Mouse (Mus musculus) heart, embryonic 14.5 days (tissue): Measurements from ENCODE around the gene Stat4. TPM values are rescaled to one million over a fixed set of nuclear protein-coding genes. Genes with fewer than 3 reads are reported as not detected.

Experiments
- ATAC-seq: fragments of 200-750 bp; cut with Nextera tagmentation; 2 replicates; pipeline ENCODE4 v1.8.0; 2017; ENCODE audit warnings: low read depth, moderate TSS enrichment; ENCODE audit not compliant: insufficient number of reproducible peaks, insufficient read depth, low FRiP score
- H3K27ac ChIP-seq, 2 experiments: fragments of 200-500 bp in 1 of 2; fragments of 300-500 bp in 1 of 2; sonication (generic) in 1 of 2; replicated peaks in 1 of 2; 2 replicates each; pipeline ENCODE4 v1.5.1; 2012 to 2014; ENCODE audit warnings: low read depth in 2 of 2, low read length in 2 of 2, control low read depth in 1 of 2, mild to moderate bottlenecking in 1 of 2, mixed read lengths in 1 of 2; ENCODE audit not compliant: control insufficient read depth in 1 of 2, insufficient read depth in 1 of 2
- H3K27me3 ChIP-seq: fragments of 300-500 bp; sonication (generic); 2 replicates; pipeline ENCODE4 v1.6.1; 2014; ENCODE audit warnings: mild to moderate bottlenecking, low read length, control low read depth; ENCODE audit not compliant: control insufficient read depth, insufficient read depth
- H3K36me3 ChIP-seq: fragments of 300-500 bp; sonication (generic); 2 replicates; pipeline ENCODE4 v1.6.1; 2014; ENCODE audit warnings: mild to moderate bottlenecking, control low read depth, low read length, mixed read lengths; ENCODE audit not compliant: control insufficient read depth, insufficient read depth
- H3K4me1 ChIP-seq, 2 experiments: fragments of 200-500 bp in 1 of 2; fragments of 300-500 bp in 1 of 2; sonication (generic) in 1 of 2; 2 replicates each; pipeline ENCODE4 v1.6.1; 2012 to 2014; ENCODE audit warnings: low read length in 2 of 2, control low read depth in 1 of 2, mixed read lengths in 1 of 2; ENCODE audit not compliant: control insufficient read depth in 2 of 2, insufficient read depth in 2 of 2
- H3K4me2 ChIP-seq: fragments of 300-500 bp; sonication (generic); 2 replicates; pipeline ENCODE4 v1.6.1; 2014; ENCODE audit warnings: mild to moderate bottlenecking, low read length
- H3K4me3 ChIP-seq, 2 experiments: fragments of 200-500 bp in 1 of 2; fragments of 300-500 bp in 1 of 2; sonication (generic) in 1 of 2; 2 replicates each; pipeline ENCODE4 v1.5.1; 2012 to 2014; ENCODE audit warnings: low read length in 2 of 2, mild to moderate bottlenecking in 2 of 2, control low read depth in 1 of 2, low read depth in 1 of 2, moderate library complexity in 1 of 2; ENCODE audit not compliant: control insufficient read depth in 1 of 2, insufficient read depth in 1 of 2
- H3K9ac ChIP-seq: fragments of 300-500 bp; sonication (generic); 2 replicates; pipeline ENCODE4 v1.6.1; 2014; ENCODE audit warnings: mild to moderate bottlenecking, low read length
- H3K9me3 ChIP-seq: fragments of 300-500 bp; sonication (generic); 2 replicates; pipeline ENCODE4 v1.6.1; 2016; ENCODE audit warnings: low read length, control low read depth; ENCODE audit not compliant: control insufficient read depth
- WGBS: fragments of 180-500 bp; shearing (Covaris S2); extraction: QIAGEN DNeasy Blood & Tissue Kit; methylation state at CpG from one replicate; pipeline ENCODE4 v1.1.7; 2014; 5-methylcytosine and 5-hydroxymethylcytosine counted together
- polyA plus RNA-seq: library from polyadenylated mRNA; unstranded; fragments of >200 nt; fragmentation: Nextera tagmentation; extraction: Ambion mirVana; gene quantifications from 2 replicates; pipeline ENCODE4 v1.2.1, GENCODE M21; 2014

The Stat4 gene
- polyA plus RNA-seq, 1 experiment from 2014 or later = 2.4 TPM

- no peak for ATAC-seq
- Histone ChIP-seq H3K27ac (no peak overlapping the region), H3K36me3 (no peaks in the 10 kb centered on the region), H3K4me3 (peak overlapping the region; percentile 44 to 58), H3K9ac (peak overlapping the region; percentile 70), H3K9me3 (no peaks in the 10 kb centered on the region), H3K27me3 (no peaks in the 10 kb centered on the region), H3K4me1 (peaks cover 0 to 3% of the 10 kb centered on the region in 2 experiments; a peak in 2 of 4 replicates), H3K4me2 (peak overlapping the region; percentile 83)
- 4% methylated on average over 12 of the region's 12 CpGs for WGBS
Measured at GRCm38 (mm10) chr1:52008947-52009346, 22.0 kb downstream of the Stat4 start.

GRCm38 (mm10) chr1:52010741-52011140 lies 23.8 kb downstream of the Stat4 start:
- no peak overlapping the region for H3K4me3 ChIP-seq
- peaks cover 0 to 3% of the 10 kb centered on the region in 2 experiments; a peak in 2 of 4 replicates for H3K4me1 ChIP-seq
- no peak overlapping the region for H3K9ac ChIP-seq
- H3K36me3 ChIP-seq = no peaks in the 10 kb centered on the region
- no peaks in the 10 kb centered on the region for H3K9me3 ChIP-seq
- no peak overlapping the region for H3K27ac ChIP-seq
- H3K4me2 ChIP-seq = no peak overlapping the region
- WGBS = 70% methylated on average over 5 of the region's 5 CpGs
- ATAC-seq = no peak
- H3K27me3 ChIP-seq = no peaks in the 10 kb centered on the region

- ATAC-seq = no peak
- H3K9ac ChIP-seq = no peak overlapping the region
- no peaks in the 10 kb centered on the region for H3K9me3 ChIP-seq
- H3K4me1 ChIP-seq = peaks cover 0 to 3% of the 10 kb centered on the region in 2 experiments; a peak in 2 of 4 replicates
- H3K27me3 ChIP-seq = no peaks in the 10 kb centered on the region
- H3K27ac ChIP-seq = no peak overlapping the region
- 64% methylated on average over 3 of the region's 3 CpGs for WGBS
- H3K4me3 ChIP-seq = no peak overlapping the region
- no peaks in the 10 kb centered on the region for H3K36me3 ChIP-seq
- H3K4me2 ChIP-seq = no peak overlapping the region
Measured at GRCm38 (mm10) chr1:52011227-52011626, 24.3 kb downstream of the Stat4 start.

- Histone ChIP-seq H3K4me2 (no peak overlapping the region), H3K9me3 (no peaks in the 10 kb centered on the region), H3K4me3 (no peak overlapping the region), H3K4me1 (peaks cover 0 to 3% of the 10 kb centered on the region in 2 experiments; a peak in 2 of 4 replicates), H3K27me3 (no peaks in the 10 kb centered on the region), H3K27ac (no peak overlapping the region), H3K36me3 (no peaks in the 10 kb centered on the region), H3K9ac (no peak overlapping the region)
- ATAC-seq = no peak
Measured at GRCm38 (mm10) chr1:52012231-52012630, 25.3 kb downstream of the Stat4 start.

- Histone ChIP-seq H3K36me3 (no peaks in the 10 kb centered on the region), H3K27me3 (no peaks in the 10 kb centered on the region), H3K9me3 (no peaks in the 10 kb centered on the region), H3K4me1 (peaks cover 0 to 3% of the 10 kb centered on the region in 2 experiments; a peak in 2 of 4 replicates), H3K4me3 (no peak overlapping the region), H3K9ac (no peak overlapping the region), H3K27ac (no peak overlapping the region), H3K4me2 (no peak overlapping the region)
- WGBS = 85% methylated on average over 7 of the region's 7 CpGs
- ATAC-seq = no peak
Measured at GRCm38 (mm10) chr1:52012757-52013156, 25.8 kb downstream of the Stat4 start.

GRCm38 (mm10) chr1:52019621-52020020 lies 32.7 kb downstream of the Stat4 start:
- no peaks in the 10 kb centered on the region for H3K4me1 ChIP-seq
- H3K9ac ChIP-seq = no peak overlapping the region
- no peaks in the 10 kb centered on the region for H3K27me3 ChIP-seq
- no peak overlapping the region for H3K4me3 ChIP-seq
- WGBS = 53% methylated on average over 4 of the region's 4 CpGs
- H3K27ac ChIP-seq = no peak overlapping the region
- H3K4me2 ChIP-seq = no peak overlapping the region
- H3K36me3 ChIP-seq = no peaks in the 10 kb centered on the region
- no peaks in the 10 kb centered on the region for H3K9me3 ChIP-seq
- no peak for ATAC-seq

GRCm38 (mm10) chr1:52021936-52022725 lies 35.2 kb downstream of the Stat4 start:
- H3K4me2 ChIP-seq = no peak overlapping the region
- H3K9me3 ChIP-seq = no peaks in the 10 kb centered on the region
- WGBS = 83% methylated on average over 4 of the region's 4 CpGs
- ATAC-seq = no peak
- H3K4me3 ChIP-seq = no peak overlapping the region
- H3K4me1 ChIP-seq = no peaks in the 10 kb centered on the region
- H3K27me3 ChIP-seq = no peaks in the 10 kb centered on the region
- H3K36me3 ChIP-seq = no peaks in the 10 kb centered on the region
- no peak overlapping the region for H3K9ac ChIP-seq
- no peak overlapping the region for H3K27ac ChIP-seq

GRCm38 (mm10) chr1:52028686-52029085 lies 41.7 kb downstream of the Stat4 start:
- Histone ChIP-seq H3K4me3 (no peak overlapping the region), H3K4me2 (no peak overlapping the region), H3K27ac (no peak overlapping the region), H3K36me3 (no peaks in the 10 kb centered on the region), H3K9me3 (0 out of 2 replicates have a peak, but pooled peaks cover 4% of the 10 kb centered on the region), H3K27me3 (no peaks in the 10 kb centered on the region), H3K4me1 (no peaks in the 10 kb centered on the region), H3K9ac (no peak overlapping the region)
- no peak for ATAC-seq
- 87% methylated on average over 5 of the region's 5 CpGs for WGBS
